Mouse (Mus musculus) intestine, embryonic 15.5 days (tissue): ENCODE measurements at regions not wholly inside any gene's neighbourhood (a gene's known extent, or its start where the extent isn't known, plus 50 kb on each side); places are given as distances from the start of the nearest gene placed in this dataset.

Experiments
- ATAC-seq: fragments of 200-750 bp; cut with Nextera tagmentation; 2 replicates; pipeline ENCODE4 v1.8.0; 2017; ENCODE audit warnings: moderate TSS enrichment, moderate library complexity
- H3K27ac ChIP-seq: fragments of 300-500 bp; sonication (generic); 2 replicates; pipeline ENCODE4 v1.5.1; 2015; ENCODE audit warnings: mild to moderate bottlenecking, inconsistent platforms
- H3K27me3 ChIP-seq: fragments of 300-500 bp; sonication (generic); replicated peaks from 2 replicates; pipeline ENCODE4 v1.6.1; 2015; ENCODE audit warnings: inconsistent platforms
- H3K36me3 ChIP-seq: fragments of 300-500 bp; sonication (generic); 2 replicates; pipeline ENCODE4 v1.6.1; 2015; ENCODE audit warnings: inconsistent platforms
- H3K4me1 ChIP-seq: fragments of 300-500 bp; sonication (generic); replicated peaks from 2 replicates; pipeline ENCODE4 v1.6.1; 2015; ENCODE audit warnings: inconsistent platforms
- H3K4me2 ChIP-seq: fragments of 300-500 bp; sonication (generic); replicated peaks from 2 replicates; pipeline ENCODE4 v1.6.1; 2015; ENCODE audit warnings: mild to moderate bottlenecking, inconsistent platforms
- H3K4me3 ChIP-seq: fragments of 300-500 bp; sonication (generic); replicated peaks from 2 replicates; pipeline ENCODE4 v1.5.1; 2015; ENCODE audit warnings: inconsistent platforms
- H3K9ac ChIP-seq: fragments of 300-500 bp; sonication (generic); 2 replicates; pipeline ENCODE4 v1.6.1; 2015; ENCODE audit warnings: inconsistent platforms
- H3K9me3 ChIP-seq: fragments of 300-500 bp; sonication (generic); 2 replicates; pipeline ENCODE4 v1.6.1; 2016; ENCODE audit warnings: inconsistent platforms
- WGBS: fragments of 180-500 bp; shearing (Covaris S2); methylation state at CpG from one replicate; pipeline ENCODE4 v1.1.7; 2015; 5-methylcytosine and 5-hydroxymethylcytosine counted together

DNA sequence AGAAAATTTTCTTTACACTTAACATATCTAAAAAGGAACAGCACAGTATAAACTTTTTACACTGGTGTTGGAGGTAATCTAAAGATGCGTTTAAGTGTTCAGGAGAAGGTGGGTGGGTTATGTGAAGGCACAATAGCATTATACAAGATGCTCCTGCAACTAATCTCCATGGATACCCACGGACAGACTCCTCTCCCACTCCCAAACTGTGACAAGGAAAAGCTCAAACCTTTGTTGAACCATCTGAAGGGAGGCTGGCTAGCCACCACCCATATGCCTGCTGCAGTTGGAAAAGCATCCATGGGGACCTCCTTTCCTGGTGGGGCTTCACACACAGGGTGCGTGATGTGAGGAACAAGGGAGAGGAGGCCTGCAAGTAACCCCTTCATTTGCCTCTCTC, 141.7 kb upstream of the 4933402D24Rik start:
- Histone ChIP-seq H3K27ac (no peak overlapping the region), H3K4me3 (no peak overlapping the region), H3K4me1 (no peaks in the 10 kb centered on the region), H3K9ac (no peak overlapping the region), H3K27me3 (no peaks in the 10 kb centered on the region), H3K4me2 (no peak overlapping the region), H3K9me3 (no peaks in the 10 kb centered on the region), H3K36me3 (no peaks in the 10 kb centered on the region)
- WGBS, result 80% methylated on average over 3 of the region's 3 CpGs
- ATAC-seq, result no peak

DNA sequence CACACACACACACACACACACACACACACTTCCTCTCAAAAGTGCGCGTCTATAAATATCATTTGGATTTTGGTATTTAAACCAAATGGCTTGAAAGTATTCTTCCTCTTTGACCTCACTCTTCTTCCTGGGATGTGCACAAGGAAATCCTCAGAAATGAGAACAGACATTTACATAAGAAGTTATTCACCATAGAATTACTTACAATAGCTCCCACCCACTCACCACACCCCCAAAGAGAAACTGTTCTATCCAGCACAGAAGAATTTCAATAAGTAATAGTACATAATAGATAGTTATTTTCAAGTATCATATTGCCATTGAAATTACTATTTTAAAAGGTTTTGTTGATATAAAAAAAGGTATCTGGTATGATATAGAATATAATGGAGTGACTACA, 140.1 kb upstream of the 4933402D24Rik start:
- H3K4me1 ChIP-seq, result no peaks in the 10 kb centered on the region
- no peak overlapping the region for H3K9ac ChIP-seq
- H3K36me3 ChIP-seq, result no peaks in the 10 kb centered on the region
- H3K27me3 ChIP-seq, result no peaks in the 10 kb centered on the region
- H3K27ac ChIP-seq, result no peak overlapping the region
- WGBS, result 85% methylated on average over 2 of the region's 2 CpGs
- no peak overlapping the region for H3K4me3 ChIP-seq
- no peak overlapping the region for H3K4me2 ChIP-seq
- H3K9me3 ChIP-seq, result no peaks in the 10 kb centered on the region
- ATAC-seq, result no peak

DNA sequence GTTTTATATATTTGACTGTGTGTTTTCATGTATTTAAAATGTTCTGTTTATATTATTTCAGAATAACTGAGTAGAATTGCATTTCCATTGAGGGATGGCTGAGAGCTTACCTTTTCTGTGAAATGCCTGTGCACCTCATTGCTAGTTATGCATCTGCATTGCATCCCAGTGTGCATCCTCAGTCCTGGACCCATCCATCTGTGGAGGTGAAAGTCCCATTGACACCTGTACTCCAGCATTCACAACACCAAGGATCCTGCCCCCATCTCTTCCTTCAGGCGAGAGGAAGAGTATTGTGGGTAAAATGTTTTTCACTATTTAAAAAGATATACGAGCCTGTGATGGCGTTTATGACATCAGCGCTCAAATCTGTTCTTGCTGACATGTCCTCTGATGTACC, 134.6 kb upstream of the 4933402D24Rik start:
- Histone ChIP-seq H3K36me3 (no peaks in the 10 kb centered on the region), H3K27ac (no peak overlapping the region), H3K4me2 (no peak overlapping the region), H3K4me3 (no peak overlapping the region), H3K4me1 (no peaks in the 10 kb centered on the region), H3K9ac (no peak overlapping the region), H3K9me3 (no peaks in the 10 kb centered on the region), H3K27me3 (no peaks in the 10 kb centered on the region)
- peak; percentile 59 for ATAC-seq
- WGBS, result 61% methylated on average over 4 of the region's 4 CpGs

DNA sequence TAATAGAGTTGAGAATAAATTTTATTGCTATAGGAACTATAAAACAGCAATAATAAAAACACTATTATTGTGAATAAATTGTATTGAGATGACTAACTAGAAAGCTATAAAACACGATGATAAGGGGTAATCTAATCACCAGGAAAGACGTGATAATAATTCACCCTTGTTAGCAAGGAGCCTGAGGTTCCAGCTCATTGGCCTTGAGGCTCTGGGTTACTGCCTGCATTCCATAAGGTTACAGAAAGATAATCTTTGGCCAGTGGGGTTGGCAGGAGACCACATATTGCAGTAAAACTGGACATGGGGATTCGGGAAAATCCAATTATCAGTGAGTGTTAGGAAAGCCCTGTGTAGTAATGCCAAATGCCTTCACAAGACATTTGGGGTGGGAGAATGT, 134.1 kb upstream of the 4933402D24Rik start:
- Histone ChIP-seq H3K36me3 (no peaks in the 10 kb centered on the region), H3K4me1 (no peaks in the 10 kb centered on the region), H3K4me3 (no peak overlapping the region), H3K27me3 (no peaks in the 10 kb centered on the region), H3K4me2 (no peak overlapping the region), H3K27ac (no peak overlapping the region), H3K9me3 (no peaks in the 10 kb centered on the region), H3K9ac (no peak overlapping the region)
- 42% methylated on average over 3 of the region's 3 CpGs for WGBS
- ATAC-seq, result peak; percentile 87

DNA sequence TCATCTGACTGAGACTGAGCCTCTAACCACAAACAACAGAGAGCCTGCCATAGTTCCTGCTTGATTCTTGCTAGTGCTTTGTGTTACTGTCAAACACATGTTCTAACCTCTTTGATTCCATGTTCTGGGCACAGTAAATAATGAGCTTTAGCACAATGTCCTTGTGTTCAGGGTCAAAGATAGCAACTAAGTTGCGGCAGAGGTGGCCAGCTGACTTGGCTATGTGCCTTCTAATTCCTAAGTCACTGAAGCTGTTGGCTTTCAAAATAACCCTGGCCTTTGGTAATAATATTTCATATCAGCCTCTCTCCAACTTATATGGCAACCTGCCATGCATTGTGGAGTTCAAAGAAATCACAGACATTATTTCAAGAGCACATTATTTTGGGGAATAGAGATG, 133.3 kb upstream of the 4933402D24Rik start:
- 44% methylated on average over 1 of the region's 1 CpGs for WGBS

DNA sequence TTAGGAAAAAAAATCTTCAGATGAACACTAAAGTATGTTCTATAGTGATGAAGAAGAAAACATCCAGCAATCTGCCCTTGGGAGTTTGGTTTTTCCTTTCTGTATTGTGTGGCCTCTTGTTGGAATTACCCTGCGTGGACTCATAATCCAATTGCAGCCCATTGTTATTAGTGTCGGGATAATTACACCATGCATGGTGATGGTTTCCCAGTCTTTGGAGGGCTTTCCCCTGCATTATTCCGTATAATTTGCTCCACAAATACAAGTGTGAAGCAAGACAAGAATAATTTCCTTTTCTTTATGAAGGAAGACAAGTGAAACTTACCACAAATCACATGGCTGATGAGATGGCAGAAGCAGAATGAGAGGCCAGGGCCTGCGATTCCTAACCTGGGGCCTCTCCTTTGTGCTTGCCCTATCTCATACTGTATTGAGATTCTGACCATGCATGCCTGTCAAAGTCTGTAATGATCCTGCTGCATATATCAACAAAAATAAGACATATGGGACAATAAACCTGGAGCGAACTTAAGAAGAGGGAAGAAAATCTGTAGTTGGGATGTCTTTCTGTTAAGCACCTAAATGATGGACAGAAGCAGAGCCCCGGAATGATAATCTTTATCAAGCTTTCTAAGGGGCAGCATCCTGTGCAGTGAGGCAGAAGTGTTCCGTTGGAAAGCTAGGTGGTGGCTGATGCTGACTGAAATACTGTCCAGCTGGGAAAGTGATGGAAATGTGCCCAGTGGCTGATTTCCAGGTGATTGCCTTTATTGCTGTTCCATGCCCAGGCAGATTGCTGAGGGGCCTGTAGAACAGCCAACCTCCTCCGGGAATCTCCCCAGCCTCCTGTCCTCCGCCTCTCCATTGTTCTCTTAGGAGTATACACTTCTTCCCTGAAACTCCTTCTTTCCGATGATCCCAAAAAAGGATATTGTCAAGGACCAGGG, 130.8 kb upstream of the 4933402D24Rik start:
- Histone ChIP-seq H3K36me3 (no peaks in the 10 kb centered on the region), H3K9me3 (no peaks in the 10 kb centered on the region), H3K9ac (no peak overlapping the region), H3K4me3 (no peak overlapping the region), H3K27ac (no peak overlapping the region), H3K4me1 (no peaks in the 10 kb centered on the region), H3K4me2 (no peak overlapping the region), H3K27me3 (no peaks in the 10 kb centered on the region)
- 83% methylated on average over 10 of the region's 10 CpGs for WGBS
- ATAC-seq, result no peak

More for the DNA sequence above, 133.3 kb upstream of the 4933402D24Rik start:
- Histone ChIP-seq H3K4me3 (no peak overlapping the region), H3K27me3 (no peaks in the 10 kb centered on the region), H3K9me3 (no peaks in the 10 kb centered on the region), H3K9ac (no peak overlapping the region), H3K27ac (no peak overlapping the region), H3K4me1 (no peaks in the 10 kb centered on the region), H3K4me2 (no peak overlapping the region), H3K36me3 (no peaks in the 10 kb centered on the region)
- peak; percentile 52; the same call in 1 of the 2 replicates for ATAC-seq

DNA sequence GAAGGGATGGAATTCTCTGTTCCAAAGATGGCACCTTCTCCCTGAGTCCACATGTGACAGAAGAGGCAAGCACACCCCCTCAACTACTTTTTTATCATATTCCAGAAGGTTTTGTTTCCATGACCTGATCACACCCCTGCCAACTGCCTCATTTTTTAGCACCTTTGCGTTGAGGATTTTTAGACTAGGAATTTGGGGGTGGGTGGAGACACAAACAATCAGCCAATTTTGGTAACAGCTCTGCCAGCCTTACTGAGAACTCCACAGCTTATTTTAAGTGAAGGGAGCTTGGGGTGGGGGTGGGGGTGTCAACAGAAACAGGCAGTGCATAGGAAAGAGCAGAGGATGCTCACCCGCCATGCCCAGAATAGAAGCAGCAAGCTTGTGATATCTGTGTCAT, 129.7 kb upstream of the 4933402D24Rik start:
- no peak overlapping the region for H3K4me3 ChIP-seq
- H3K9me3 ChIP-seq, result no peaks in the 10 kb centered on the region
- H3K4me2 ChIP-seq, result no peak overlapping the region
- H3K9ac ChIP-seq, result no peak overlapping the region
- no peaks in the 10 kb centered on the region for H3K27me3 ChIP-seq
- H3K4me1 ChIP-seq, result no peaks in the 10 kb centered on the region
- H3K27ac ChIP-seq, result no peak overlapping the region
- 71% methylated on average over 2 of the region's 2 CpGs for WGBS
- ATAC-seq, result no peak
- H3K36me3 ChIP-seq, result no peaks in the 10 kb centered on the region

DNA sequence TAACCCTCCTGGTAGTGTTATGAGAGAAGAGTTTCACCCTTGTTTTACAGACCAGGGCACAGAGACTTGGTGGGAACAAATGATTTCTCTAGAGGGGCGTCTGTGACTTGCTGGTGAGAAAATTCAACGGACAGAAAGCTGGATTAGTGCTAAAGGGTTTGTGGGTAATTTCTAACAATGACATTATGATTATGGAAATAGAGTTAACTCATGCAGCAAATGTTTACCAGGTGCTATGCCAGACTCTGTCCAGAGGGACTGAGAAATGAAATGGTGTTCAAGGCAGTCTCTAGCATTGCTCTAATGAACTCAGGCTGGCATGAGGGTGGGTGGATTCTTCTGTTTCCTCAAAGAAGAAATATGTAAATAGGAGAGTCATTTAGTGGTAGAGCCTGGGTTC, 128.5 kb upstream of the 4933402D24Rik start:
- Histone ChIP-seq H3K27me3 (no peaks in the 10 kb centered on the region), H3K4me3 (no peak overlapping the region), H3K4me1 (no peaks in the 10 kb centered on the region), H3K4me2 (no peak overlapping the region), H3K27ac (no peak overlapping the region), H3K9ac (no peak overlapping the region), H3K36me3 (no peaks in the 10 kb centered on the region), H3K9me3 (no peaks in the 10 kb centered on the region)
- ATAC-seq, result no peak
- WGBS, result 67% methylated on average over 2 of the region's 2 CpGs

DNA sequence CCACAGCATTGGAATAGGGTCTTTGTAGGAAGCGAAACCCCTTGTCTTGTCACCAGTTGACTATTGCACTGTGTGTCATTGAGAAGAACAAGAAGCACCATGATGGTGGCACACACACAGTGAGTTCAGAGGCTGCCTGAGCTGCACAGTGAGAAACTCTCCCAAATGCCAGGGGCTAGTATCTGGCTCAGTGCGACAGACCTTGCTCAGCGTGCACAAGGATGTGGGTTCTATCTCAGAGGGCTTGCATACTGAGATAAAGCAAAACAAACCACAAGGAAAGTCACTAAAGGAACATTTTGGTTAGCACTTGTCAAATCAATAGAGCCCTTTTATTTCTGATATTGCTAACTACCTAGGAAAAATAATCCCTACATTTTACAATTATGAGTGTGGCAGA, 110.5 kb upstream of the 4933402D24Rik start:
- WGBS, result 70% methylated on average over 3 of the region's 3 CpGs
- H3K4me2 ChIP-seq, result no peak overlapping the region
- H3K36me3 ChIP-seq, result no peaks in the 10 kb centered on the region
- no peaks in the 10 kb centered on the region for H3K4me1 ChIP-seq
- ATAC-seq, result no peak
- no peak overlapping the region for H3K4me3 ChIP-seq
- H3K9ac ChIP-seq, result no peak overlapping the region
- no peak overlapping the region for H3K27ac ChIP-seq
- H3K9me3 ChIP-seq, result no peaks in the 10 kb centered on the region
- no peaks in the 10 kb centered on the region for H3K27me3 ChIP-seq

DNA sequence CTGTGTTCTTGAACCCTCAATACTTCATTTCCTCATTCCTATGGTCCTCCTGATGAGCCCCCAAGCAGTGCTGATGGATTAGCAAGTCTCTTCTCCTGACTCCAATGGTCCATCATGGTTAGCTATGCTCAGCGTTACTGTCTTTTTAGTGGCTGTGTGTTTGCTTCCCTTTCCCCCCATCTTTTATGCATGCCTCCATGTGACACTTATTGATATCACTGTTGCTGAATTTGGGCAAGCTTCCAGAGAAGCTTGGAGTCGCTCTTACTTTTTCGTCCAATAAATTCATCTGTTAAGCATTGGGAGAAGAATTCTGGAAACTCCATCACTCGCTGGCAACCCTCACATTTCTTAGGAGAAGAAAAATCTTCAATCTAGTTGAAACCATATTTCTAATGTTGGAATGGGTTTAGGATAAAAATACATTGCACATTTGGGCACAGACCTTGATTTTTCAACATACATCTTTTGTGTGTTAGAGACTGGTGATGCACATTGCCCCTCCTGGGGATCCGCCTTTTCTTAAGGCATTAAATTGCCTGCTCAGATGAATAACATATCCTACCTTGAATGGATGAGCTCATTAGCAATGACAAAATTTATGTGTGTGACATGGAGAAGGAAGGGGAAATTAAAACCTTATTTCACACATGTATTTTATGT, 107.7 kb upstream of the 4933402D24Rik start:
- Histone ChIP-seq H3K27ac (no peak overlapping the region), H3K4me3 (no peak overlapping the region), H3K27me3 (no peaks in the 10 kb centered on the region), H3K36me3 (no peaks in the 10 kb centered on the region), H3K4me1 (no peaks in the 10 kb centered on the region), H3K9ac (no peak overlapping the region), H3K4me2 (no peak overlapping the region), H3K9me3 (no peaks in the 10 kb centered on the region)
- 67% methylated on average over 5 of the region's 5 CpGs for WGBS
- no peak for ATAC-seq

DNA sequence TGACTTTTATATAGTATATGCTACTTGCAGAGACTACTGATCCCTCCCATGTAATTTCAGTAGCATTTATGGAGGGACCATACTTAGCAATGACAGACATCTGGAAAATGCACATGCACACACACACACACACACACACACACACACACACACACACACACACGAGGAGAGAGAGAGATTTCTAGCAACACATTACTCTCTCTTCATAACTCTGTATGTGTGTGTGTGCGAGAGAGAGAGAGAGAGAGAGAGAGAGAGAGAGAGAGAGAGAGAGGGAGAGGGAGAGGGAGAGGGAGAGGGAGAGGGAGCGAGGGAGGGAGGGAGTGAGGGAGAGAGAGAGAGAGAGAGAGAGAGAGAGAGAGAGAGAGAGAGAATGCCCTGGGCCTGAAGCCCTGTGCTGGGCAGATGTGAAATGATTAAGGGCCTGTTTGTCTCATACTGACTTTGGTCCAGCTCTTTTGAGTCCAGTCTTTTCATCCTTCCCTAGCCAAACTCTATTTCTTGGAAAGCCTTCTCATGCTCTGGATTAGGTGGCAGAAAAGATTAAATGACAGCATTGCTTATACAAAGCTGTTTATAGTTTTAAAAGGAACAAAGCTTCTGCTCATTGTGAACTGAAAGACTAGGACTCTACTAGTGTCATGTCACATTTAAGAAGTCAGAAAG, 106.4 kb upstream of the 4933402D24Rik start:
- H3K27me3 ChIP-seq, result no peaks in the 10 kb centered on the region
- H3K4me3 ChIP-seq, result no peak overlapping the region
- H3K27ac ChIP-seq, result no peak overlapping the region
- H3K4me1 ChIP-seq, result no peaks in the 10 kb centered on the region
- WGBS, result 52% methylated on average over 3 of the region's 3 CpGs
- no peak overlapping the region for H3K4me2 ChIP-seq
- ATAC-seq, result no peak
- H3K36me3 ChIP-seq, result no peaks in the 10 kb centered on the region
- no peaks in the 10 kb centered on the region for H3K9me3 ChIP-seq
- H3K9ac ChIP-seq, result no peak overlapping the region

DNA sequence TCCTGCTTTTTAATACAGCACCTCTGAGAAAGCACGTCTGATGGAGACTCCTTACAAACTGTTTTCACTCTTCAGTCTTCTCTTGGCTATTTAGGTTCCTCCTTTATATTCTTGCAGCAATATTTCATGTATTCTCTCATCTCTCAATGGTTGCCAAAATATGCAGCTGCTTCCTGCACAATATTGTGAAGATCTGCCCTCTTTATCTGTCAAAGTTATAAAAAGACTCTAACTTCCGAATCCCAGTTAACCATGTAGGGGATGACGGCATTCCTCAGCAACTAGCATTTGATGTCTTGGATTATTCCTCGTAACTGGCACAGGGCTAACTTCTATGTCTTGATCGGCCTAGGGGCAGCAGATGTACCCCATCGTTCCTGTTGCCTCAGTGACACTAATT, 102.8 kb upstream of the 4933402D24Rik start:
- Histone ChIP-seq H3K27ac (no peak overlapping the region), H3K9ac (no peak overlapping the region), H3K9me3 (no peaks in the 10 kb centered on the region), H3K27me3 (no peaks in the 10 kb centered on the region), H3K4me3 (no peak overlapping the region), H3K36me3 (no peaks in the 10 kb centered on the region), H3K4me2 (no peak overlapping the region), H3K4me1 (no peaks in the 10 kb centered on the region)
- no peak for ATAC-seq
- WGBS, result 68% methylated on average over 6 of the region's 6 CpGs
